Mouse (Mus musculus) liver, embryonic 11.5 days (tissue): ENCODE data around the gene Hoxb9. TPM values are rescaled to one million over a fixed set of nuclear protein-coding genes. Genes with fewer than 3 reads are reported as not detected.

Experiments used
- ATAC-seq: fragments of 200-750 bp; cut with Nextera tagmentation; replicated peaks from 2 replicates; pipeline ENCODE4 v1.8.0; 2017; ENCODE audit warnings: moderate number of reproducible peaks, mild to moderate bottlenecking, moderate TSS enrichment, moderate library complexity; ENCODE audit not compliant: low FRiP score
- DNase-seq: peaks from one replicate; pipeline ENCODE4 v3.0.0-alpha.2; 2017; ENCODE audit warnings: low spot score
- H3K27ac ChIP-seq: fragments of 300-500 bp; sonication (generic); 2 replicates; pipeline ENCODE4 v1.5.1; 2014; ENCODE audit warnings: mild to moderate bottlenecking, low read depth, low read length, control low read depth
- H3K27me3 ChIP-seq: fragments of 300-500 bp; sonication (generic); replicated peaks from 2 replicates; pipeline ENCODE4 v1.6.1; 2014; ENCODE audit warnings: low read length, mixed read lengths; ENCODE audit not compliant: control insufficient read depth, insufficient read depth
- H3K36me3 ChIP-seq: fragments of 300-500 bp; sonication (generic); 2 replicates; pipeline ENCODE4 v1.6.1; 2014; ENCODE audit warnings: mild to moderate bottlenecking, low read length, moderate library complexity, mixed read lengths; ENCODE audit not compliant: control insufficient read depth, insufficient read depth
- H3K4me1 ChIP-seq: fragments of 300-500 bp; sonication (generic); replicated peaks from 2 replicates; pipeline ENCODE4 v1.6.1; 2014; ENCODE audit warnings: low read length, mixed read lengths; ENCODE audit not compliant: control insufficient read depth, insufficient read depth
- H3K4me2 ChIP-seq: fragments of 300-500 bp; sonication (generic); 2 replicates; pipeline ENCODE4 v1.6.1; 2014; ENCODE audit warnings: mild to moderate bottlenecking, control low read depth, moderate library complexity
- H3K4me3 ChIP-seq: fragments of 300-500 bp; sonication (generic); 2 replicates; pipeline ENCODE4 v1.5.1; 2014; ENCODE audit warnings: low read depth, low read length, control low read depth
- H3K9ac ChIP-seq: fragments of 300-500 bp; sonication (generic); 2 replicates; pipeline ENCODE4 v1.6.1; 2014; ENCODE audit warnings: low read depth, low read length, control low read depth
- H3K9me3 ChIP-seq: fragments of 300-500 bp; sonication (generic); 2 replicates; pipeline ENCODE4 v1.6.1; 2016; ENCODE audit warnings: low read length, inconsistent platforms, mixed read lengths; ENCODE audit not compliant: control insufficient read depth
- WGBS: fragments of 180-500 bp; shearing (Covaris S2); extraction: QIAGEN DNeasy Blood & Tissue Kit; methylation state at CpG from one replicate; pipeline ENCODE4 v1.1.7; 2014; 5-methylcytosine and 5-hydroxymethylcytosine counted together
- polyA plus RNA-seq: library from polyadenylated mRNA; unstranded; fragments of >200 nt; fragmentation: Nextera tagmentation; extraction: Ambion mirVana; gene quantifications from 2 replicates; pipeline ENCODE4 v1.2.1, GENCODE M21; 2014

Gene Hoxb9
- polyA plus RNA-seq, 1 experiment from 2014 or later: 0.49 TPM

DNA sequence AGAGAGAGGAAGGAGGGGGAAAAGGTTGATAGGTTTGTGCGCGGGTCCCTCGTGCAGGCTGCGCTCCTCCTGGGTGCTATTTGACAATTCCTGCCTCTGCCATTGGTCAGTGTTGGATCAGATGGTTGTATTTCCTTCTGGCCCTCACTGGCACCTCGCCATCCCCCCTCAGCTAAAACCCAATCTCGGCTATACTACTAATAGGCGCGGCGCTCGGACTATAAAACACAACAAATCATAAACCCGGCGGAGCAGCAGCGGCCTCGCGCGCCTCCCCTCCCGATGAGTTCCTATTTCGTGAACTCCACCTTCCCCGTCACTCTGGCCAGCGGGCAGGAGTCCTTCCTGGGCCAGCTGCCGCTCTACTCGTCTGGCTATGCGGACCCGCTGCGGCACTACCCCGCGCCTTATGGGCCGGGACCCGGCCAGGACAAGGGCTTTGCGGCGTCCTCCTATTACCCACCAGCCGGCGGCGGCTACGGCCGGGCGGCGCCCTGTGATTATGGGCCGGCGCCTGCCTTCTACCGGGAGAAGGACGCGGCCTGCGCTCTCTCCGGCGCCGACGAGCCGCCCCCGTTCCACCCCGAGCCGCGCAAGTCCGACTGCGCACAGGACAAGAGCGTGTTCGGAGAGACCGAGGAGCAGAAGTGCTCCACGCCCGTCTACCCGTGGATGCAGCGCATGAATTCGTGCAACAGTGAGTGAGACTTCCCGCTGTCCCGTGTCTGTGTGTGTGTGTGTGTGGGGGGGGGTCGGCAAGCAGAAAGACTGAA, 27.8 kb downstream of the Hoxb9 start:
- H3K4me1 ChIP-seq: 0 out of 2 replicates have a peak, but pooled peaks cover 9% of the 10 kb centered on the region
- no peaks in the 10 kb centered on the region for H3K36me3 ChIP-seq
- H3K27me3 ChIP-seq: peaks cover 100% of the 10 kb centered on the region
- no peaks in the 10 kb centered on the region for H3K9me3 ChIP-seq
- WGBS: under 1% methylated on average over 61 of the region's 66 CpGs
- H3K9ac ChIP-seq: no peak overlapping the region
- ATAC-seq (no peak), DNase-seq (no peak)
- H3K4me2 ChIP-seq: peak overlapping the region; percentile 61
- peak overlapping the region; percentile 44 for H3K4me3 ChIP-seq
- no peak overlapping the region; the same call in 1 of the 2 replicates for H3K27ac ChIP-seq

DNA sequence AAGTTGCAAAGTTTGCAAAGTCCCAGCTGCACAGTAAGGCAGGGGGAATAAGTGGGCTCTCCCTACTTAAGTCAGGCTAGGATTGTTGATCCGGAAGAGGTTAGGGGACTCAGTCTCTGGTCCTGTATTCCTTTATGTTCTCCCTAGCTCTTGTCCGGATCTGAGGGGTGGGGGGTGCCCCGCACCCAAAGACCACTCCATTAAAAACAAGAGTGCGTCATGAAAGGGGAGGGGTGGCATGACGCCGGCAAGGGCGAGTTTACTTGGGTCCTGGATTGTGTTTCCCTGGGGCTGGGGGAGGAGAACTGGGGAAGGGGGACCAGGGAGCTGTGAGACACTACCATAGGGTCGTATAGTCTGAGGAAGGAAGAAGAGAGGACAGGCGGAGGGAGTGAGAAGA, 28.5 kb downstream of the Hoxb9 start:
- DNase-seq: no peak
- 3% methylated on average over 9 of the region's 9 CpGs for WGBS
- Histone ChIP-seq H3K9ac (no peak overlapping the region), H3K4me3 (peak overlapping the region; percentile 44; the same call in 1 of the 2 replicates), H3K27me3 (peaks cover 100% of the 10 kb centered on the region), H3K9me3 (no peaks in the 10 kb centered on the region), H3K4me2 (peak overlapping the region; percentile 61), H3K36me3 (no peaks in the 10 kb centered on the region), H3K4me1 (0 out of 2 replicates have a peak, but pooled peaks cover 9% of the 10 kb centered on the region), H3K27ac (no peak overlapping the region)
- no peak for ATAC-seq

DNA sequence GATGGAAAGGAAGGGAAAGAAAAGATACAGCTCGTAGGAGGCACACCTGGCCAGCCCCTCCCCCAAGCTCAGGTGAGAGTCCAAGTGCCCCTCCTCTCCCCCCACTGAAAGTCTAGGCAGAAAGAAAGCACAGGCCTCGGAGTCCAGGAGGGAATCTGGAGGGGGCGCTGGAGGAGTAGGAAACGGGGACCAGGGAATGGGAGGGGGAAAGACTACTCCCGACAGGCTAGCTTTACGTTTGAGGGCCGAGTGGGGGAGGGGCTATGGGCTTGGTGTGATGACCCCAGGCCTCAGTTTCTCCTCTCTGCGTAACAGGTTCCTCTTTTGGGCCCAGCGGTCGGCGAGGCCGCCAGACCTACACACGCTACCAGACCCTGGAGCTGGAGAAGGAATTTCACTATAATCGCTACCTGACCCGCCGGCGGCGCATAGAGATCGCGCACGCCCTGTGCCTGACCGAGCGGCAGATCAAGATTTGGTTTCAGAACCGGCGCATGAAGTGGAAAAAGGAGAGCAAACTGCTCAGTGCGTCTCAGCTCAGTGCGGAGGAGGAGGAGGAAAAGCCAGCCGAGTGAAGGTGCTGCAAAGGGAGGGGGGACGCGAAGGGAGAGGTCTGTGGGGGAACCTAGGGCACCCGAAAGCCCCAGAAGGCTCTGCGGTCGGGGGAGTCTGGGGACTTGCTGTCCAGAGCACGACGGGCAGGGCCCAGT, 29.3 kb downstream of the Hoxb9 start:
- no peak for ATAC-seq
- WGBS: 3% methylated on average over 34 of the region's 35 CpGs
- Histone ChIP-seq H3K27me3 (peaks cover 100% of the 10 kb centered on the region), H3K4me1 (0 out of 2 replicates have a peak, but pooled peaks cover 7% of the 10 kb centered on the region), H3K4me2 (peak overlapping the region; percentile 23), H3K27ac (no peak overlapping the region), H3K9me3 (no peaks in the 10 kb centered on the region), H3K4me3 (peak overlapping the region; percentile 25; the same call in 1 of the 2 replicates), H3K9ac (no peak overlapping the region), H3K36me3 (no peaks in the 10 kb centered on the region)
- DNase-seq: no peak

DNA sequence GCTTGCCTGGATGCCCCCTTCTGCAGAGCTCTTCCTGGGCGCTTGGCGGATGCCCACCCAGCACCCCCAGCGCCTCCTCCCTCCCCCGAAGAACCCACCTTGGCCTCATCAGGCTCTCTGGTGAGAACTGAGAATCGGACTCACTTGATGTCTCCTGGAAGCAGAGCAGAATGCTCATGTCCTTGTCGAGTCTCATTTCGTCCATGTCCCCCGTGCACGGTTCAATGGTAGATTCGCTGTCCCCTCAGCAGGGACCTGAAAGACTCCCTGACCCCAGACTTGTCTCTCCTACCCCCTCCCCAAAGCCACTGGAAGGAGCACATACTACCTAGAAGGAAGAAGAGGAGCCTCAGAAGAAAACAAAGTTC, 29.8 kb downstream of the Hoxb9 start:
- no peak overlapping the region for H3K9ac ChIP-seq
- no peak for ATAC-seq
- no peaks in the 10 kb centered on the region for H3K9me3 ChIP-seq
- no peaks in the 10 kb centered on the region for H3K36me3 ChIP-seq
- no peak overlapping the region for H3K27ac ChIP-seq
- H3K27me3 ChIP-seq: peaks cover 100% of the 10 kb centered on the region
- WGBS: 23% methylated on average over 10 of the region's 10 CpGs
- H3K4me2 ChIP-seq: peak overlapping the region; percentile 23
- 0 out of 2 replicates have a peak, but pooled peaks cover 6% of the 10 kb centered on the region for H3K4me1 ChIP-seq
- peak overlapping the region; percentile 25; the same call in 1 of the 2 replicates for H3K4me3 ChIP-seq
- no peak for DNase-seq

DNA sequence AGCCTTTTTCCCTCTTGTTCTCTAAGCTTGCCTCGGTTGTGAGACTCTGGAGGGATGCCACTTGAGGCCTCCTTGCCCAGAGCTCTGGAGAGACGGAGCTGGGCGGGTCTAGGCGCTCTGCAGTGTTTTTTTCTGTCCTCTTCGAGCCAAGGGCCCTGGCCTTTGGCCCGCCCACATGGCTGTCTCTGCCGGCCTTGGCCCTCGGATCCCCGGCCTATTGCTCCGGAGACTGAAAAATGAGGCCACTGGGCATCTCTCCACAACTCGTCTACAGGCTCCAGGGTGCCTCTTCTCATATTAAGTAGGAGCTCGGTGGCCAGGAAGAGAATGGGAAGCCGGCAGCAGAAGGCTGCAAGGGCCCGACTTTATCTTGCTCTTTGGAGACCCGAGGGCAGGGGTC, 30.6 kb downstream of the Hoxb9 start:
- no peak overlapping the region for H3K27ac ChIP-seq
- peaks cover 100% of the 10 kb centered on the region for H3K27me3 ChIP-seq

DNA sequence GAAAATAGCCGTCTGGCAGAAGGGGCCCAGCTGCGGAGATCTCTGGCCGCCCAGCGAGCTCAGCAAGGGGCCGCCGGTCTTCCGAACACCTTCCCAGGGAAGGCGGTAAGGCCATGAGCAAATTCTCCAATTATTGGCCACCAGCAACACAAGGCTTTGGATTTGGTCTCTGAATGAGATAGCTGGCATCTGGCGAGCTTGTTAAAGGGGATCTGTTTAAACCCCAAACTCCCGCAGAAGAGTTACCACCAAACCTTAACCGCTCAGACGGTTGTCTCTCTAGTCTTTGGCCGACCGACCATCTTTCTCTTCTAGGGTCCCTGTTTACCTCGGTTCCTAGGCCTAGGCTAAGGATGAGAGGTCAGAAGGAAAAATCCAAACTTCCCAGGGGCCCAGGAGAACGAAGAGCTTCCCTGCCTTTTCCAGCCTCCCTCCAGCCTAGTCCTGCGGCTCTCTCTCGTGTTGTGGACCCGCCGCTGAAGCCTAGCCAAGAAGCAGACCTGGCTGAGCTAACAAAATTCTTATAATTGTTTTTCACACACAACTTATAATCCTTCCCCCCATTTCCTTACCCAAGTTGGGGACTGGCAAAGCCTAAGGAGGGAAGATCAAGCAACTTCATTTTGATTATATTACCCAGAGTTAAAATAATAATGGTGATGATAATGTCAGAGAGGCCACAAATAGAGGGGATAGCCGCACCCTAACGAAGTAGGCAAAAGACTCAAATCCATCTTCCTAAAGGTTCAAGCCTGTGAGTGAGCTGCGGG, 31.3 kb downstream of the Hoxb9 start:
- Histone ChIP-seq H3K36me3 (no peaks in the 10 kb centered on the region), H3K4me2 (no peak overlapping the region; the same call in 1 of the 2 replicates), H3K9me3 (no peaks in the 10 kb centered on the region), H3K4me3 (no peak overlapping the region; the same call in 1 of the 2 replicates), H3K27me3 (peaks cover 99% of the 10 kb centered on the region), H3K27ac (no peak overlapping the region), H3K9ac (no peak overlapping the region), H3K4me1 (0 out of 2 replicates have a peak, but pooled peaks cover 6% of the 10 kb centered on the region)
- ATAC-seq (no peak), DNase-seq (no peak)
- 24% methylated on average over 23 of the region's 23 CpGs for WGBS

More for the DNA sequence above, 30.6 kb downstream of the Hoxb9 start:
- Histone ChIP-seq H3K9ac (no peak overlapping the region), H3K4me2 (0 out of 2 replicates have a peak overlapping the region, but pooled peaks have one; percentile 1), H3K9me3 (no peaks in the 10 kb centered on the region), H3K4me3 (no peak overlapping the region), H3K36me3 (no peaks in the 10 kb centered on the region), H3K4me1 (0 out of 2 replicates have a peak, but pooled peaks cover 6% of the 10 kb centered on the region)
- 12% methylated on average over 15 of the region's 15 CpGs for WGBS
- ATAC-seq (no peak), DNase-seq (no peak)

DNA sequence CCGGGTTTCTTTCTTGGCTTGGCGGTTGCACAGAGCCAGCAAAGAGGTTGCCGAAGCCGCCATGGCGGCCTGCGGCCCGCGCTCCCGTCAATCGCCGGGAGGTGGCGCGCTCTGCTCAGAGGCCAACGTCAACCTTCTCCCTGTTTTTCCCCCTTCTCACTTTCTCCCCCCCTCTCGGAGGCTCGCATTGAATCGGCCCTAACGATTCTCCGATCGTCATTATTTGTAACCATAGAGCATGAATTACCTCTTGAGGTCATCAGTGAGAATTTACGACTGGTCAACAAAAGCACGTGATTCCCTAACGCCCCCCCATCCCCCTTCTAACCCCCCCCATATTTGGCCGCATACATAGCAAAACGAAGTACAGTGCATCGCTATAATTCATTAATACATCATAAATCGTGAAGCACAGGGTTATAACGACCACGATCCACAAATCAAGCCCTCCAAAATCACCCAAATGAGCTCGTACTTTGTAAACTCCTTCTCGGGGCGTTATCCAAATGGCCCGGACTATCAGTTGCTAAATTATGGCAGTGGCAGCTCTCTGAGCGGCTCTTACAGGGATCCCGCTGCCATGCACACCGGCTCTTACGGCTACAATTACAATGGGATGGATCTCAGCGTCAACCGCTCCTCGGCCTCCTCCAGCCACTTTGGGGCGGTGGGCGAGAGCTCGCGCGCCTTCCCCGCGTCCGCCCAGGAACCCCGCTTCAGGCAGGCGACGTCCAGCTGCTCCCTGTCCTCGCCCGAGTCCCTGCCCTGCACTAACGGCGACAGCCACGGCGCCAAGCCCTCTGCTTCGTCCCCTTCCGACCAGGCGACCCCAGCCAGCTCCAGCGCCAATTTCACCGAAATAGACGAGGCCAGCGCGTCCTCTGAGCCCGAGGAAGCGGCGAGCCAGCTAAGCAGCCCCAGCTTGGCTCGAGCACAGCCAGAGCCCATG, 32.2 kb downstream of the Hoxb9 start, which contains the start of gene Hoxb5:
Gene Hoxb5 (plus strand): TSS at position 186 of the 949 bp plus-strand sequence.
- Histone ChIP-seq H3K4me2 (peak within 1 kb of the TSS; percentile 63), H3K4me1 (0 out of 2 replicates have a peak, but pooled peaks cover 6% of the 10 kb centered on the region), H3K27ac (peak within 1 kb of the TSS; percentile 54; the same call in 1 of the 2 replicates), H3K36me3 (no peaks in the 10 kb centered on the region), H3K9me3 (no peaks in the 10 kb centered on the region), H3K4me3 (peak within 1 kb of the TSS; percentile 49), H3K9ac (peak within 1 kb of the TSS; percentile 63), H3K27me3 (peaks cover 99% of the 10 kb centered on the region)
- under 1% methylated on average over 69 of the region's 69 CpGs for WGBS
- peak; percentile 77 for DNase-seq
- ATAC-seq: no peak
